Mouse (Mus musculus): ENCODE results near the gene Fam136a.
"Not testable (repeated sequence)": the region's sequence is repeated elsewhere in the genome, so short reads cannot be mapped to it uniquely, and the experiment has no call there.

Gene Fam136a

GRCm38 (mm10) chr6:86365371-86366124 lies at the start of gene Fam136a:
Gene Fam136a (plus strand): TSS chr6:86365646.
- in situ Hi-C loops (cut with MboI, MseI), result loop anchor here (5.0 to 10.0 kb wide), 2 partner anchors 37 to 241 kb away; partner anchors contain the start of gene Tia1 (in 1 of the 2)

GRCm38 (mm10) chr6:86317066-86317465 lies 48.4 kb upstream of the Fam136a start:
- in situ Hi-C loops (cut with MboI, MseI), result no loop called here

GRCm38 (mm10) chr6:86318855-86319254 lies 46.6 kb upstream of the Fam136a start:
- in situ Hi-C loops (cut with MboI, MseI), result no loop called here

GRCm38 (mm10) chr6:86322031-86322563 lies 43.3 kb upstream of the Fam136a start:
- in situ Hi-C loops (cut with MboI, MseI), result loop anchor here in 1 of 2 experiments (10.0 kb wide), 1 partner anchor 993 kb away; no protein-coding TSS in a partner anchor

GRCm38 (mm10) chr6:86322991-86323390 lies 42.5 kb upstream of the Fam136a start:
- in situ Hi-C loops (cut with MboI, MseI), result loop anchor here in 1 of 2 experiments (10.0 kb wide), 1 partner anchor 992 kb away; no protein-coding TSS in a partner anchor

GRCm38 (mm10) chr6:86324400-86324799 lies 41.0 kb upstream of the Fam136a start:
- in situ Hi-C loops (cut with MboI, MseI), result loop anchor here in 1 of 2 experiments (10.0 kb wide), 1 partner anchor 990 kb away; no protein-coding TSS in a partner anchor

GRCm38 (mm10) chr6:86325646-86326045 lies 39.8 kb upstream of the Fam136a start:
- in situ Hi-C loops (cut with MboI, MseI), result loop anchor here in 1 of 2 experiments (10.0 kb wide), 1 partner anchor 989 kb away; no protein-coding TSS in a partner anchor

GRCm38 (mm10) chr6:86326866-86327265 lies 38.6 kb upstream of the Fam136a start:
- in situ Hi-C loops (cut with MboI, MseI), result loop anchor here in 1 of 2 experiments (10.0 kb wide), 1 partner anchor 988 kb away; no protein-coding TSS in a partner anchor

- in situ Hi-C loops (cut with MboI, MseI), result loop anchor here in 1 of 2 experiments (10.0 kb wide), 1 partner anchor 986 kb away; no protein-coding TSS in a partner anchor
Measured at GRCm38 (mm10) chr6:86328369-86328768, 37.1 kb upstream of the Fam136a start.

- in situ Hi-C loops (cut with MboI, MseI), result loop anchor here in 1 of 2 experiments (10.0 kb wide), 1 partner anchor 985 kb away; no protein-coding TSS in a partner anchor
Measured at GRCm38 (mm10) chr6:86329943-86330342, 35.5 kb upstream of the Fam136a start.

GRCm38 (mm10) chr6:86335121-86335849 lies 30.2 kb upstream of the Fam136a start:
- in situ Hi-C loops (cut with MboI, MseI), result no loop called here

- in situ Hi-C loops (cut with MboI, MseI), result no loop called here
Measured at GRCm38 (mm10) chr6:86335860-86336259, 29.6 kb upstream of the Fam136a start.

GRCm38 (mm10) chr6:86336340-86336739 lies 29.1 kb upstream of the Fam136a start:
- in situ Hi-C loops (cut with MboI, MseI), result not testable (repeated sequence)

- in situ Hi-C loops (cut with MboI, MseI), result loop anchor here in 1 of 2 experiments (5.0 kb wide), 1 partner anchor 321 kb away; no protein-coding TSS in a partner anchor
Measured at GRCm38 (mm10) chr6:86343656-86344055, 21.8 kb upstream of the Fam136a start.

GRCm38 (mm10) chr6:86346063-86346462 lies 19.4 kb upstream of the Fam136a start:
- in situ Hi-C loops (cut with MboI, MseI), result loop anchor here (5.0 kb wide), 2 partner anchors 74 to 224 kb away; no protein-coding TSS in a partner anchor

GRCm38 (mm10) chr6:86349257-86349656 lies 16.2 kb upstream of the Fam136a start:
- in situ Hi-C loops (cut with MboI, MseI), result loop anchor here (5.0 kb wide), 2 partner anchors 77 to 227 kb away; no protein-coding TSS in a partner anchor

- in situ Hi-C loops (cut with MboI, MseI), result loop anchor here in 1 of 2 experiments (10.0 kb wide), 1 partner anchor 210 kb away; no protein-coding TSS in a partner anchor
Measured at GRCm38 (mm10) chr6:86354948-86355347, 10.5 kb upstream of the Fam136a start.

GRCm38 (mm10) chr6:86356956-86357355 lies 8.5 kb upstream of the Fam136a start:
- in situ Hi-C loops (cut with MboI, MseI), result loop anchor here in 1 of 2 experiments (10.0 kb wide), 1 partner anchor 212 kb away; no protein-coding TSS in a partner anchor

- in situ Hi-C loops (cut with MboI, MseI), result loop anchor here in 1 of 2 experiments (10.0 kb wide), 1 partner anchor 236 kb away; no protein-coding TSS in a partner anchor
Measured at GRCm38 (mm10) chr6:86360691-86361090, 4.8 kb upstream of the Fam136a start.

GRCm38 (mm10) chr6:86361373-86361772 lies 4.1 kb upstream of the Fam136a start:
- in situ Hi-C loops (cut with MboI, MseI), result loop anchor here in 1 of 2 experiments (10.0 kb wide), 1 partner anchor 237 kb away; no protein-coding TSS in a partner anchor
